Mouse (Mus musculus) C2C12 (cell line): ENCODE measurements around the gene Ly9. TPM values are rescaled to one million over a fixed set of nuclear protein-coding genes. Genes with fewer than 3 reads are reported as not detected.

ENCODE experiments used
- H3K27me3 ChIP-seq: one replicate; pipeline ENCODE4 v1.6.1; 2011; ENCODE audit not compliant: control insufficient read depth, insufficient read depth, insufficient read length
- H3K36me3 ChIP-seq: one replicate; pipeline ENCODE4 v1.6.1; 2011; ENCODE audit not compliant: control insufficient read depth, insufficient read depth
- H3K4me3 ChIP-seq: one replicate; pipeline ENCODE4 v1.5.1; 2011; ENCODE audit warnings: mild to moderate bottlenecking, control low read depth; ENCODE audit not compliant: poor library complexity, insufficient read depth, severe bottlenecking
- H3K79me2 ChIP-seq: one replicate; pipeline ENCODE4 v1.6.1; 2011; ENCODE audit not compliant: control insufficient read depth, insufficient read depth
- H3K79me3 ChIP-seq: one replicate; pipeline ENCODE4 v1.6.1; 2011; ENCODE audit warnings: low read depth, control low read depth
- H3ac ChIP-seq: one replicate; pipeline ENCODE3; 2011; ENCODE audit warnings: low read depth; ENCODE audit not compliant: control insufficient read depth, insufficient read length
- CEBPB ChIP-seq: IDR thresholded peaks from one replicate; pipeline ENCODE4 v1.6.1; 2011; ENCODE audit warnings: low read depth, mild to moderate bottlenecking, control low read depth, moderate library complexity
- CTCF ChIP-seq: IDR thresholded peaks from one replicate; pipeline ENCODE4 v1.5.1; 2011; ENCODE audit not compliant: control insufficient read depth, insufficient read depth, insufficient read length
- FOSL1 ChIP-seq: IDR thresholded peaks from one replicate; pipeline ENCODE4 v1.8.0; 2011; ENCODE audit warnings: mild to moderate bottlenecking, low read length; ENCODE audit not compliant: poor library complexity, insufficient read depth, severe bottlenecking
- MAX ChIP-seq: IDR thresholded peaks from one replicate; pipeline ENCODE4 v1.6.1; 2011; ENCODE audit warnings: mild to moderate bottlenecking, control low read depth
- MYOD1 ChIP-seq: IDR thresholded peaks from one replicate; pipeline ENCODE4 v1.6.1; 2011; ENCODE audit warnings: low read depth; ENCODE audit not compliant: control insufficient read depth, insufficient read length
- MYOG ChIP-seq: IDR thresholded peaks from one replicate; pipeline ENCODE4 v1.6.1; 2011; ENCODE audit not compliant: control insufficient read depth, insufficient read length; ENCODE audit errors: extremely low read depth
- USF1 ChIP-seq: IDR thresholded peaks from one replicate; pipeline ENCODE4 v1.6.1; 2011; ENCODE audit warnings: low read depth, mild to moderate bottlenecking, control low read depth, moderate library complexity
- polyA plus RNA-seq: library from polyadenylated mRNA; unstranded; fragments of >200 nt; fragmentation: generic; extraction: Trizol; gene quantifications from one replicate; pipeline ENCODE4 v1.2.1, GENCODE M21; 2012; ENCODE audit warnings: missing spikeins

The Ly9 gene
- polyA plus RNA-seq, 1 experiment: not detected

DNA sequence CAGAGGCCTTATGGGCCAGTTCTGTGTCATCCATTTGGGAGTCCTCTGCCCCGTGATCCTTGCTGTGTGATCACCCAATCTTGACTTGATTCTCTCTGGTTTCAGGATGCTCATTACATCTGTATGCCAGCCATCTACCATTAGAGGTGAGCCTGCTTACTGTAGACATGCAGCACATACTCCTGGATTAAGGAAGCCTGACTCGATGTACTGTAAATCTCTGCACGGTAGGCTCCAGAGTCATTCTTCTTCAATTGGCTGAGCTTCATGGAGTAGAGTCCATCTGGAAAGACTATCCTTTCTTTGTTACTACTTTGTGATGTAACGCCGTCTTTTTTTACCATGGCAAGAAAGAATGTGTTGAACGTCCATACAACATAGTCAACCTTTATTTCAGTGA lies 33.6 kb upstream of the Ly9 start:
- Histone ChIP-seq H3K79me2 (no peaks in the 10 kb centered on the region), H3K27me3 (no peaks in the 10 kb centered on the region), H3K4me3 (no peak overlapping the region), H3ac (no peak overlapping the region), H3K36me3 (no peaks in the 10 kb centered on the region), H3K79me3 (no peaks in the 10 kb centered on the region)
- TF ChIP-seq MYOD1 (no peak), CTCF (no peak), MYOG (no peak)

DNA sequence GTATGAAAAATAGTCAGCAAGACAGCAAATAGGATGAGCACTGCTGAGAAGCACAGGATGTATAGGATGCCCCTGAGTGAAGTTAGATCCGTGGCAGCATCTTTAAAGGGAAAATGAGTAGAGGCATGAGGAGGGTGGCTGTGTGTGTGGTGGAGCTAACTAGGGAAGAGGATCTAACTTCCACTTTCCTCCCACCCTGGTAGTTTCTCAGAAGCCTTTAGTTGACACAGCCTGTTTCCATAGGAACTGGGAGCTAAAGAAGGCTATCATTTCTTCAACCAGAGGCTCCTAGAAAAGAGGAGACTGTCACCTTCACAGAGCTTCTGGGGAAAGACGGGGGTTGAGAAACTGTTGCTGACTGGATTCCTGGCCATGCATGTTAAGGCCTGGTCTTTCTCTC lies 31.5 kb upstream of the Ly9 start:
- no peaks in the 10 kb centered on the region for H3K79me3 ChIP-seq

DNA sequence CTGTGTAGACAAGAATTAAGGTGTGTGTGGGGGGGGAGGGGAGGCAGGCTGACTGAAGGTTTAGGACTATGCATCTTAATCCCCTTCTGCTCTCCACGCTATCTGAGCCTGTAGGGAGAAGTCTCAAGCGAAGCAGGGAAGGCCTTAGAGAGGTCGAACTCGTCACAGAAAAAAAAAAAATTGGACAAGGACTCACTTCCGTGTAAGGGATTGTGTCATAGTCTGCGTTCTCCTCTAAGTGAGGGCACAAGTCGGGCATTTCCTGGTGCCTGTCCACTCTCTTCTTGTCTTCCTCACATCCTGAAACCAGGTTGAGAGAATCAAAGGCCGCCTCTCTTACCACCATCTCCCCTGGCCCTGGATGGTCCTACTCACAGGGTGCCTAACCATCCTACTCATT lies 29.9 kb upstream of the Ly9 start:
- TF ChIP-seq MAX (no peak), CTCF (no peak), MYOG (no peak), CEBPB (no peak), USF1 (no peak), MYOD1 (no peak), FOSL1 (no peak)
- no peak overlapping the region for H3K4me3 ChIP-seq
- no peaks in the 10 kb centered on the region for H3K27me3 ChIP-seq
- H3K79me2 ChIP-seq: no peaks in the 10 kb centered on the region
- no peaks in the 10 kb centered on the region for H3K79me3 ChIP-seq
- H3K36me3 ChIP-seq: no peaks in the 10 kb centered on the region
- no peak overlapping the region for H3ac ChIP-seq

More for the DNA sequence above, 31.5 kb upstream of the Ly9 start:
- no peak overlapping the region for H3ac ChIP-seq
- H3K4me3 ChIP-seq: no peak overlapping the region
- TF ChIP-seq CTCF (no peak), MYOD1 (no peak), CEBPB (no peak), MAX (no peak), FOSL1 (no peak), USF1 (no peak), MYOG (no peak)
- no peaks in the 10 kb centered on the region for H3K27me3 ChIP-seq
- H3K79me2 ChIP-seq: no peaks in the 10 kb centered on the region
- no peaks in the 10 kb centered on the region for H3K36me3 ChIP-seq

DNA sequence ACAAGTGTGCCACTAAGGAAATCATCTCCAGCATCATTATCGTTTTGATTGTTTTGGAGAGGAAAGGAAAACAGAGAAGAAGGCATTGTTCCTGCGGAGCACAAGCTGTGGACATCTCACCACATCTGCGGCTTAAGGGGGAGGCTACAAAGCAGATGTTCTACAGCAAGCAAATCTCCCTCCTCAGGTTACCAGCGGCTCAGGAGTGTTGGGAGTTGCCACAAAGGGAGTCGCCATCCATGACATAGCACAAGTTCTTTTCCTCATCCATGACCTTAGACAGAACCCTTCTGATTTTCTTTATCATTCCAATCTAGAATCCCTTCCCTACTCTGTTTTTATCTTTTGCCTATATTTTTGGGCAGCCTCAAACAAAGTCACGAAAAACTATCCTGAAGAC lies 28.5 kb upstream of the Ly9 start:
- H3K79me2 ChIP-seq: no peaks in the 10 kb centered on the region
- no peaks in the 10 kb centered on the region for H3K79me3 ChIP-seq
- H3K27me3 ChIP-seq: no peaks in the 10 kb centered on the region
- no peak overlapping the region for H3K4me3 ChIP-seq
- TF ChIP-seq MAX (no peak), MYOG (no peak), USF1 (no peak), FOSL1 (no peak), CTCF (no peak), MYOD1 (no peak), CEBPB (no peak)
- no peak overlapping the region for H3ac ChIP-seq
- no peaks in the 10 kb centered on the region for H3K36me3 ChIP-seq

DNA sequence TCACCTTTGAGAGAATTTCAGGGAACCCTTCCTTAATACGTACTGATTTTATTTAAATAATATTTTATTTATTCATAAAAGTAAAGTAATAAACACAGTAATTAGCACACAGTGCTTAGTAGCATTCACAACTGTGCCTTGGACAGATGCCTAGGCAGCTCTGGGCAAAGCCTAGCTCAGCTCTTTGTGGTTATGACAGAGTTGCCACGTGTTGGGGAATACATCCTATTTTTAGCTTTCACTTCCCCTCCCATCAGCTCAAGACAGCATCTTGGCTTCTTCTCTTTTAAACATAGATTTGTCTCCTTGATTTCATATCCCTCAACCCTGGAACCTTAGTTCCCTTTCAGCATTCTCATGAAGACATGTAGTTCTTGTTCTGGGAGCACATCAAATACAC lies 24.2 kb upstream of the Ly9 start:
- Histone ChIP-seq H3ac (no peak overlapping the region), H3K79me2 (no peaks in the 10 kb centered on the region), H3K4me3 (no peak overlapping the region), H3K36me3 (no peaks in the 10 kb centered on the region), H3K79me3 (no peaks in the 10 kb centered on the region), H3K27me3 (no peaks in the 10 kb centered on the region)
- TF ChIP-seq CTCF (no peak), MYOD1 (no peak), CEBPB (no peak), FOSL1 (no peak)

DNA sequence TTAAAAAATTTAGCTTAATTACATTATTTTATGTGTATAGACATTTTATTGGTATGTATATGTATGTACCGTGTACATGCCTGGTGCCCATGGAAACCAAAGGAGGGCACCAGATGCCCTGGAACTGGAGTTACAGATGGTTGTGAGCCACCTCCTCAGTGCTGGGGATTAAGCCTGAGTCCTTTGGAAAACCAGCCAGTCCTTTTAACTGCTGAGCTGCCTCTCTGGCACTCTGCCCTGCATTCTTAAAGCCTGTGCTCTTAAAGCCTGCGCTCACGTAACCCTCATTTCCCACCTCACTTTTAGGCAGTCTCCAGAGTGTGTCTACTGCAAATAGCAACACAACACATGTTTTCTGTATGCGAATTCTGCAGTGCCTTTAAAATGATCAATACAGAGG lies 23.7 kb upstream of the Ly9 start:
- H3K36me3 ChIP-seq: no peaks in the 10 kb centered on the region
- H3K27me3 ChIP-seq: no peaks in the 10 kb centered on the region
- H3K79me2 ChIP-seq: no peaks in the 10 kb centered on the region
- no peak for TF ChIP-seq CEBPB
- TF ChIP-seq MYOG: no peak
- no peak for TF ChIP-seq CTCF
- TF ChIP-seq MAX: no peak
- no peak for TF ChIP-seq USF1
- no peak for TF ChIP-seq FOSL1
- no peak for TF ChIP-seq MYOD1
- H3K79me3 ChIP-seq: no peaks in the 10 kb centered on the region
- no peak overlapping the region for H3ac ChIP-seq
- H3K4me3 ChIP-seq: no peak overlapping the region
